In the genomic region with DNA sequence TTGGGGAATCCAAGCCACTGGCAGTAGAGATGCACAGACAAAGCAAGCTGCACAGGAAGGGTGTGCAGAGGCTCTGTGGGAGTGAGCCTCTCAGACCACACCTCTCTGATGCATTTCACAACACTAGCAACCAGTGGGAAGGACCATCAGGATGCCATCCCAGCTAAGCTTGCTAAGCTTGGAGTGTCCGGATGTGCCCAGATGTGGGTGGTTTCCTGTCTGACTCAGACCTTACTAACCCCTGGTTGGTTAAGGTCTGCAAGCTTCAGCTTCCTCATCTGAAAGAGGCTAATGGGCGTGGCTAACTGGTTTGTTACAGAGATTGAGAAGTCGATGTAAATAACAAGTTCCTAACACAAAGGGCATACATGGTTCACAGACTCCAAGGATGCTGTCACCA, we compare ENCODE assay signal across 10 mouse cellular contexts.
DNase-seq lines count a peak whose midpoint lies in the region; ATAC-seq and TF ChIP-seq lines count a peak whose summit lies in the region.
"Had no signal": no experiment of that assay in that cellular context is flagged by ENCODE, and none has a peak within 500 bp of the region (broad histone marks: within the 10 kb centered on the region; RNA-seq: fewer than 3 reads in every experiment).

No protein-coding gene starts in this region.

- peaks cover 28% of the 10 kb centered on the region for H3K9me3 ChIP-seq in E14TG2a.4 (ENCODE audit: low read length)
- no peaks in the 10 kb centered on the region; the same call in 1 of the 2 replicates for H3K9me3 ChIP-seq in intestine, embryonic 15.5 days
- H3K9me3 ChIP-seq: heart, embryonic 13.5 days had no signal

- H3K27me3 ChIP-seq in E14TG2a.4 (ENCODE audit: insufficient read depth, low read length), result no peaks in the 10 kb centered on the region
- H3K27me3 ChIP-seq in intestine, embryonic 15.5 days (replicated peaks), result no peaks in the 10 kb centered on the region
- H3K27me3 ChIP-seq: heart, embryonic 13.5 days had no signal

- 71% methylated on average over 3 of the region's 3 CpGs for WGBS in intestine, embryonic 15.5 days

- H3K9ac ChIP-seq in intestine, embryonic 15.5 days, result no peak overlapping the region
- H3K9ac ChIP-seq: heart, embryonic 13.5 days had no signal

- H3K36me3 ChIP-seq in E14TG2a.4 (ENCODE audit: insufficient read depth, low read length), result peaks cover 11% of the 10 kb centered on the region; the same call in 1 of the 2 replicates
- no peaks in the 10 kb centered on the region for H3K36me3 ChIP-seq in intestine, embryonic 15.5 days
- H3K36me3 ChIP-seq: heart, embryonic 13.5 days had no signal

- TF ChIP-seq CTCF in E14TG2a.4 (conservative IDR thresholded peaks at IDR 0.05; ENCODE audit: low read length), result no peak

- no peak overlapping the region for H3K4me2 ChIP-seq in intestine, embryonic 15.5 days (replicated peaks)
- H3K4me2 ChIP-seq: heart, embryonic 13.5 days had no signal

- peaks cover 65% of the 10 kb centered on the region for H3K4me1 ChIP-seq in E14TG2a.4 (replicated peaks; ENCODE audit: low read depth, low read length)
- H3K4me1 ChIP-seq in intestine, embryonic 15.5 days (replicated peaks), result peaks cover 12% of the 10 kb centered on the region

- no peak overlapping the region for H3K27ac ChIP-seq in intestine, embryonic 15.5 days
- H3K27ac ChIP-seq: heart, embryonic 13.5 days; layer of hippocampus, adult 2 months had no signal

- DNase-seq in 3T3-L1 (ENCODE audit: low read depth, low spot score), result peak; percentile 91
- peak; percentile 51 to 61 for DNase-seq in lung, postnatal 4 days
- DNase-seq in urinary bladder, postnatal 36 days (ENCODE audit: low spot score in 2 of 2), result no peak
- DNase-seq in cerebellum, adult 9-11 months, result no peak
- DNase-seq in urinary bladder, postnatal 4 days (ENCODE audit: low spot score in 2 of 2), result no peak
- DNase-seq in thymus, adult 18-20 months, result no peak

- peak overlapping the region; percentile 73 for H3K4me3 ChIP-seq in E14TG2a.4 (replicated peaks; ENCODE audit: low read length)
- no peak overlapping the region for H3K4me3 ChIP-seq in intestine, embryonic 15.5 days (replicated peaks)
- H3K4me3 ChIP-seq: heart, embryonic 13.5 days; layer of hippocampus, adult 2 months had no signal

- ATAC-seq in intestine, embryonic 15.5 days, result peak; percentile 24; the same call in 1 of the 2 replicates

Comparison
In these comparisons a context has a peak if more than half of its experiments do, and no peak if none do; other contexts are left out.
1. DNase-seq: peak in 3T3-L1 (single experiment) and lung, postnatal 4 days (2 of 2); none in urinary bladder, postnatal 36 days (0 of 2), cerebellum, adult 9-11 months (single experiment), urinary bladder, postnatal 4 days (0 of 2) and thymus, adult 18-20 months (0 of 2).